Mouse (Mus musculus): Measurements from ENCODE around the gene Sec16a.
A peak's percentile ranks its signal among the peaks of the same experiment; 100 is the strongest.

DNA sequence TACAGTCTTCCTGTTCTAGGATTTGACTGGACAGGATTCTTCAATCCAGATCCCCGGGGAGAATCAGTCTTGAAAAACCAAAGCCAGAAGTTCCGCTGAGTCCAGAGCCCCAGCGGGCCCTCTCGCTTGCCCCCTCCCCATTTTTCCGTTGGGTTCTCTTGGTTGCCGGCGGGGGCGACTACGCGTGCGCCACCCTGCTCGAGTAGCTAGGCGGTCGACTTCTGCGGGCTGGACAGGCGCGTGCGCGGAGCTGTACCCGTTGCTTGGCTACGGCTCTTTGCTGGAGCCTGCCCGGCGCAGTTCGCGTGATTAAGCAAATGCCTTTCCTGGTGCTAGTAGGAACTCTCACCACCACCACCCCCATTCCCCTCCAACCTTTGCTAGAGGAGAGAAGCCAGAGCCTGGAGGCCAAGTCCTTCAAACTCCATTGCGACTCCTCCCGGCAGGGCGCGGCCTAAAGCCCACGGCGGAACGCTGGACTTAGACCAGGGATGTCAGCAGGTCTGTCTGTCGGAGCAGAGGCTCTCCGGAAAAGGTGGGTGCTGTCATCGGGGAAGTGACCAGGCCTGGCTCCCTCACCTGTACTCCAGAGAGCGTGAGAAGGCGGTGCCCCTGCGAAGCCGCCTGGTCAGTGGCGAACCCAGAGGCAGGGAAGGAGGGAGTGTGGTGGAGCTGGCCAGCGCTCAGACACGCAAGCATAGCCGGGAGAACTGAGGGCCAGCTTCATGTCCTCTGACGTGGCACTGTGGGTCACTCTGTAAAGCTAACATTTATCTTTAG lies 840 bp upstream of the Sec16a start:
- TF ChIP-seq CTCF (IDR thresholded peaks at IDR 0.05; ENCODE audit: low read depth) (peak; percentile 39), EP300 (IDR thresholded peaks at IDR 0.05; ENCODE audit: low read depth) (no peak)
